Comparison of ENCODE assay signal across 17 mouse cellular contexts in genomic region chr8:8225994-8226393, GRCm38 (mm10).
"Had no signal": no experiment of that assay in that cellular context is flagged by ENCODE, and none has a peak within 500 bp of the region (broad histone marks: within the 10 kb centered on the region; RNA-seq: fewer than 3 reads in every experiment).

No protein-coding gene starts in this region.

- H3K4me3 ChIP-seq: limb, embryonic 12.5 days; limb, embryonic 15.5 days; liver, embryonic 12.5 days; liver, embryonic 15.5 days; lung, embryonic 15.5 days; midbrain, embryonic 13.5 days; neural tube, embryonic 12.5 days had no signal

- DNase-seq: kidney, adult 2 months; kidney, postnatal 25 days; left cerebral cortex, postnatal 4 days; lung, adult 18-20 months; lung, postnatal 14 days; retina, postnatal 1 day; right cerebral cortex, postnatal 25 days; thymus, postnatal 36 days had no signal

- H3K4me2 ChIP-seq: limb, embryonic 12.5 days; limb, embryonic 15.5 days; liver, embryonic 12.5 days; liver, embryonic 15.5 days; lung, embryonic 15.5 days; midbrain, embryonic 13.5 days; neural tube, embryonic 12.5 days had no signal

- ATAC-seq: liver, embryonic 12.5 days; midbrain, embryonic 13.5 days had no signal

- H3K9me3 ChIP-seq: limb, embryonic 12.5 days; limb, embryonic 15.5 days; liver, embryonic 12.5 days; liver, embryonic 15.5 days; lung, embryonic 15.5 days; midbrain, embryonic 13.5 days; neural tube, embryonic 12.5 days had no signal

- H3K27ac ChIP-seq: kidney, postnatal 0 days; limb, embryonic 12.5 days; limb, embryonic 15.5 days; liver, embryonic 12.5 days; liver, embryonic 15.5 days; lung, embryonic 15.5 days; macrophage; midbrain, embryonic 13.5 days; neural tube, embryonic 12.5 days had no signal

- H3K36me3 ChIP-seq: limb, embryonic 12.5 days; limb, embryonic 15.5 days; liver, embryonic 12.5 days; liver, embryonic 15.5 days; lung, embryonic 15.5 days; midbrain, embryonic 13.5 days; neural tube, embryonic 12.5 days had no signal

- H3K4me1 ChIP-seq: limb, embryonic 12.5 days; limb, embryonic 15.5 days; liver, embryonic 12.5 days; liver, embryonic 15.5 days; midbrain, embryonic 13.5 days had no signal

- H3K27me3 ChIP-seq: limb, embryonic 12.5 days; limb, embryonic 15.5 days; liver, embryonic 12.5 days; liver, embryonic 15.5 days; lung, embryonic 15.5 days; neural tube, embryonic 12.5 days had no signal

- H3K9ac ChIP-seq: limb, embryonic 12.5 days; limb, embryonic 15.5 days; liver, embryonic 12.5 days; liver, embryonic 15.5 days; lung, embryonic 15.5 days; midbrain, embryonic 13.5 days; neural tube, embryonic 12.5 days had no signal
